Mouse (Mus musculus) midbrain, embryonic 16.5 days (tissue): ENCODE results near the gene Scimp. TPM values are rescaled to one million over a fixed set of nuclear protein-coding genes. Genes with fewer than 3 reads are reported as not detected.

Source experiments
- ATAC-seq: fragments of 200-750 bp; cut with Nextera tagmentation; 2 replicates; pipeline ENCODE4 v1.8.0; 2017; ENCODE audit warnings: moderate TSS enrichment
- H3K27ac ChIP-seq: fragments of 300-500 bp; sonication (generic); 2 replicates; pipeline ENCODE4 v1.5.1; 2014; ENCODE audit warnings: mild to moderate bottlenecking, low read length, mixed read lengths
- H3K27me3 ChIP-seq: fragments of 300-500 bp; sonication (generic); 2 replicates; pipeline ENCODE4 v1.6.1; 2014; ENCODE audit warnings: low read depth, low read length, mixed read lengths; ENCODE audit not compliant: control insufficient read depth, insufficient read depth
- H3K36me3 ChIP-seq: fragments of 300-500 bp; sonication (generic); 2 replicates; pipeline ENCODE4 v1.6.1; 2014; ENCODE audit warnings: mild to moderate bottlenecking, low read length, moderate library complexity, mixed read lengths; ENCODE audit not compliant: control insufficient read depth, insufficient read depth
- H3K4me1 ChIP-seq: fragments of 300-500 bp; sonication (generic); 2 replicates; pipeline ENCODE4 v1.6.1; 2014; ENCODE audit warnings: mild to moderate bottlenecking, low read length, mixed read lengths; ENCODE audit not compliant: control insufficient read depth, insufficient read depth
- H3K4me2 ChIP-seq: fragments of 300-500 bp; sonication (generic); 2 replicates; pipeline ENCODE4 v1.6.1; 2014; ENCODE audit warnings: mild to moderate bottlenecking, low read length, mixed read lengths
- H3K4me3 ChIP-seq: fragments of 300-500 bp; sonication (generic); 2 replicates; pipeline ENCODE4 v1.5.1; 2014; ENCODE audit warnings: low read depth, mild to moderate bottlenecking, low read length, moderate library complexity, mixed read lengths
- H3K9ac ChIP-seq: fragments of 300-500 bp; sonication (generic); 2 replicates; pipeline ENCODE4 v1.6.1; 2014; ENCODE audit warnings: low read depth, low read length, mixed read lengths
- H3K9me3 ChIP-seq: fragments of 300-500 bp; sonication (generic); replicated peaks from 2 replicates; pipeline ENCODE4 v1.6.1; 2014; ENCODE audit warnings: mild to moderate bottlenecking, low read length, mixed read lengths; ENCODE audit not compliant: control insufficient read depth, poor library complexity, severe bottlenecking
- WGBS: fragments of 180-500 bp; shearing (Covaris S2); extraction: QIAGEN DNeasy Blood & Tissue Kit; methylation state at CpG from one replicate; pipeline ENCODE4 v1.1.7; 2014; 5-methylcytosine and 5-hydroxymethylcytosine counted together
- microRNA-seq: library from miRNA; unstranded; fragments of <30 nt; microRNA quantifications from one replicate; pipeline ENCODE4, GENCODE M21; 2017
- polyA plus RNA-seq: library from polyadenylated mRNA; unstranded; fragments of >200 nt; fragmentation: Nextera tagmentation; extraction: Ambion mirVana; gene quantifications from 2 replicates; pipeline ENCODE4 v1.2.1, GENCODE M21; 2015

Gene Scimp
- polyA plus RNA-seq, 1 experiment from 2014 or later = not detected

DNA sequence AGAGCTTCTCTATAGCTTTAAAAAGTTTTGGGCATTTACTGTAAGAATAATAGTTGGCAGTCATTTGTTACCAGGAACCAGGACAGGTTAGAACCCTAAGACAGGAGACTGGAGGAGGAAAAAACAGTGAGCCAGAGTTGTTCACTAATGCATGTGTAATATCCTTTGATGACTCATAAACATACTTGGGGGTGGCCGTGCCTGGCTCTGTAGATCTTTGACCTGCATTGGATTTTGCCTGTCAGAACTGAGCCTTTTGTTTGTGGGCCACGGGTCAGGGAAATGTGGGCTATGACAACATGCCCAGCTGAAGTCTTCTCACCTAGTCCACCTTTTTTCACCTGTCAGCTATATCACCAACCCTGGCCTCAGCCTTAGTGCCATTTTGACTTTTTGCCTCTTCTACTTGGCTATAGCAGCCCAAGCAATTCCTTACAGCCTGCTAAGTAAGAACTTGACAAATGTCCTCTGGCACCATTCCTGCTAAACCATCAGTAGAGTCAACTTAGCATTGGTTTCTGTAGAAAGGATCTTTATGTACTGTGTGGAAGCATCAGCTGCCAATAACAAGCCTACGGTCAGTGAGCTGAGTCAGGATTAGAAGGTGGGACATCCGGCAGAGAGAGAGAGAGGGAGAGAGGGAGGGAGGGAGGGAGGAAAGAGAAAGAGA lies 64.4 kb downstream of the Scimp start:
- no peaks in the 10 kb centered on the region for H3K9me3 ChIP-seq
- no peaks in the 10 kb centered on the region for H3K4me1 ChIP-seq
- H3K36me3 ChIP-seq = no peaks in the 10 kb centered on the region
- H3K9ac ChIP-seq = no peak overlapping the region
- no peak overlapping the region for H3K4me3 ChIP-seq
- no peak overlapping the region for H3K4me2 ChIP-seq
- no peak overlapping the region for H3K27ac ChIP-seq
- 88% methylated on average over 4 of the region's 4 CpGs for WGBS
- no peaks in the 10 kb centered on the region for H3K27me3 ChIP-seq
- no peak for ATAC-seq

DNA sequence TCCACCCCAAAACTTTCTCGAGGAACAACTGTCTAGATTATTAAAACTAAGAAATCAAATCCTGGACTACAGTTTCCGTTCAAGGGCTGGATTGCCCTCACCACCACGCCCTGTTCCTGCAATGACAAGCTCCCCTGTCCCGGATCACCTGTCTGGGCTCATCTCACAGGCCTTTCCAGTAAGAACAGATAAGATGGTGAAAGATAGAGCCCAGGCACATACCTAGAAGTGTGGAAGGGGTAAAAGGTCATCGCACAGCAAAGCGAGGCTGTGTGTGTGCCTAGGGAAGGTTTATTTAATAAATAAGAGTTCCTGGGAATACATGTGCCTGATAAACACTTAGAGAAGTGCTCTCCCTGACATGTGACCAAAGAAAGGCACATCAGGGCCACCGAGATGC lies 66.8 kb downstream of the Scimp start:
- Histone ChIP-seq H3K4me3 (no peak overlapping the region), H3K9ac (no peak overlapping the region), H3K9me3 (no peaks in the 10 kb centered on the region), H3K36me3 (no peaks in the 10 kb centered on the region), H3K27ac (no peak overlapping the region), H3K27me3 (no peaks in the 10 kb centered on the region), H3K4me2 (no peak overlapping the region), H3K4me1 (no peaks in the 10 kb centered on the region)
- WGBS = 84% methylated on average over 7 of the region's 7 CpGs
- ATAC-seq = no peak

DNA sequence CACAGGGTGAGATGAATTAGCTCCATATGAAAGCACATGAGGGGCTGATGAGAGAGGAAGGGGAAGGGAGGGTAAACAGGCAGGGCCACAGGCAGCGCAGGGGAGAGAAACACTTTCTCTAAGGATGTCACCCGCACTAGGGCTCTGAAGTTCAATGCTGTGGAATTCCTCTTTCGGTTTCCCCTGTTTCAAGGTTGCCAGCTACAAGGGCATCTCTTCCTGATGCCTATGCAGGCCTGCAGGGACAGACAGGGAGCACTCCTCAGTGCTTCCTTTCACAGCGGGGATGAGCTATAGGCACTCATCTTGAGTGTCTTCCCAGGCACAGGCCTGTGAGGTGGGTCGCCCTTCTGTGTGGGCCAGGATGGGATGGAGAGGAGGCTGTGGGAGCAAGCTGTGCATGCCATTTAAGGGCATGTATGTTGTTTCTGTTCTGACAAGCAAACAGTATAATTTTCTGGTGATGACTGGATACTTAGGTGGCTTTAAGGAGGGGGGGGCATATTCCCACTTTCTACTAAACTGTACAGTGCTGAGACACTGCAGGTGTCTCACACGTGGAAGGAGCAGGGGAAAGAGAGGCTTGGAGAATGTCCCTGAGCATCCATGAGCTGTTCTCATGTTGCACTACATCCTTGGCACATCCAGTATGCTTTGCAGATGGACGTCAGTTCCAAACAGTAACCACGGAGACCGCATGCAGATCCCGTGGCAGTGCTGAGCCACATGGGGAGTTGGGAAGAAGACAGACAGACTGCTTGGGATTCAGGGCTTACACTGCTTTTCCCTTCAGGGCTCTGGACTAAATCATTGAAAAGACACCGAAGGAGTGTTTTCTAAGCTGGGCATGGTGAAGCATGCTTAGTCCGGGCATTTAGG lies 69.6 kb downstream of the Scimp start:
- Histone ChIP-seq H3K4me3 (no peak overlapping the region), H3K27me3 (no peaks in the 10 kb centered on the region), H3K36me3 (no peaks in the 10 kb centered on the region), H3K4me2 (no peak overlapping the region), H3K27ac (no peak overlapping the region), H3K9me3 (no peaks in the 10 kb centered on the region), H3K4me1 (no peaks in the 10 kb centered on the region), H3K9ac (no peak overlapping the region)
- 74% methylated on average over 12 of the region's 12 CpGs for WGBS
- ATAC-seq = no peak

DNA sequence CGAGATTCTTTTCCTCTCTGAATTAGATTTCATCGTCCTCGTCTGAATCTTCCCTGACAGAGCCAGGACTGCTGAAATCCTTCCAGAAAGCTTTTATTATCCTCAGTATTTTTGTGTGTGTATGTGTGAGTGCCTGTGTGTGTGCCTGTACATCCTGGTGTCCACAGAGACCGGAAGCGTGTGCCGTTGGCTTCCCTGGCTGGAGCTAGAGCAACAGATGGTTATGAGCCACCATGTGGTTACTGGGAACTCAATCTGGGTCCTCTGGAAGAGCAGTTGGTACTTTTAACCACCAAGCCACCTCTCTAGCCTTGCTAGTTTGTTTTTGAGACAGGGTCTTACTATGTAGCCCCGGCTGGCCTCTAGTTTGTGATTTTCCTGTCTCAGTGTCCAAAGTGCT lies 70.3 kb downstream of the Scimp start:
- Histone ChIP-seq H3K27ac (no peak overlapping the region), H3K27me3 (no peaks in the 10 kb centered on the region), H3K4me2 (no peak overlapping the region), H3K4me1 (no peaks in the 10 kb centered on the region), H3K9me3 (no peaks in the 10 kb centered on the region), H3K36me3 (no peaks in the 10 kb centered on the region), H3K4me3 (no peak overlapping the region), H3K9ac (no peak overlapping the region)
- ATAC-seq = no peak
- 88% methylated on average over 7 of the region's 7 CpGs for WGBS

DNA sequence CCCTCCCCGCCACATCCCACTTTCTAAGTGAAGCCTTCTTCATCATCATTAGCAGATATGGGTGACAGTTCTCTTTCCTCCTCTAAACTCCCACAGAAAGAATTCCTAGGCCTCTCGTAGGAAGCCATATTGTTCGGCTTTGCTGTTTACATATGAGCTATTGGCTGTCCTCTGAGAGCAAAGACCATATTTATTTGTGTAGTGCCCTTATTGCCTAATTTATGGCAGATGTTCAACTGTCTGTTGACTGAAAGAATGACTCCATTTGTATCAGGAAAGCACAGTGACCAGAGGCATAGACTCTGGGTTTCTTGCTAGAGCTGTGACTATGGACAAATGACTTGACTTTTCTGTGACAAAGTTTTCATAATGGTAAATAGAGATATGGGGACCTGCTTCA lies 70.8 kb downstream of the Scimp start:
- H3K36me3 ChIP-seq = no peaks in the 10 kb centered on the region
- 92% methylated on average over 3 of the region's 3 CpGs for WGBS
- H3K9me3 ChIP-seq = no peaks in the 10 kb centered on the region
- H3K9ac ChIP-seq = no peak overlapping the region
- no peak for ATAC-seq
- H3K27me3 ChIP-seq = no peaks in the 10 kb centered on the region
- H3K4me3 ChIP-seq = no peak overlapping the region
- no peak overlapping the region for H3K27ac ChIP-seq
- H3K4me2 ChIP-seq = no peak overlapping the region
- no peaks in the 10 kb centered on the region for H3K4me1 ChIP-seq

Small RNAs within 50 kb of the gene (microRNA-seq; reads per million reads assigned to microRNA genes)
- gene Gm22760 = not detected

Other genes starting within 250 kb of the Scimp start
- gene Mink1, start 249.7 kb downstream of the Scimp start, polyA plus RNA-seq = 16.7 and 18.2 TPM in 2 replicates
- not detected in 2 replicates for gene 4930544D05Rik, start 196.7 kb downstream of the Scimp start, polyA plus RNA-seq
- gene Chrne, start 193.4 kb downstream of the Scimp start, polyA plus RNA-seq = not detected in 2 replicates
- gene Gp1ba, start 173.5 kb downstream of the Scimp start, polyA plus RNA-seq = 0.12 and 0.21 TPM in 2 replicates
- 105 TPM in 2 replicates for gene Rnf167, start 165.4 kb downstream of the Scimp start, polyA plus RNA-seq
- gene Slc25a11, start 165.1 kb downstream of the Scimp start, polyA plus RNA-seq = 171 and 174 TPM in 2 replicates
- gene Pfn1, start 157.9 kb downstream of the Scimp start, polyA plus RNA-seq = 617 and 632 TPM in 2 replicates
- 6.0 and 8.1 TPM in 2 replicates for gene Eno3, start 155.4 kb downstream of the Scimp start, polyA plus RNA-seq
- gene Spag7, start 143.2 kb downstream of the Scimp start, polyA plus RNA-seq = 151 and 157 TPM in 2 replicates
- 22.1 and 22.4 TPM in 2 replicates for gene Camta2, start 124.5 kb downstream of the Scimp start, polyA plus RNA-seq
- gene Inca1, start 112.4 kb downstream of the Scimp start, polyA plus RNA-seq = 1.2 and 1.5 TPM in 2 replicates
- 1.3 and 1.5 TPM in 2 replicates for gene Kif1c, start 112.0 kb downstream of the Scimp start, polyA plus RNA-seq
- gene Zfp3, start 48.4 kb downstream of the Scimp start, polyA plus RNA-seq = 14.6 and 17.4 TPM in 2 replicates
- 88.6 and 91.0 TPM in 2 replicates for gene Rabep1, start 32.2 kb upstream of the Scimp start, polyA plus RNA-seq
- gene Nup88, start 157.4 kb upstream of the Scimp start, polyA plus RNA-seq = 120 and 122 TPM in 2 replicates
- gene Rpain, start 157.6 kb upstream of the Scimp start, polyA plus RNA-seq = 65.3 and 71.5 TPM in 2 replicates
- gene C1qbp, start 170.4 kb upstream of the Scimp start, polyA plus RNA-seq = 170 and 175 TPM in 2 replicates
- gene Dhx33, start 191.9 kb upstream of the Scimp start, polyA plus RNA-seq = 15.7 and 16.2 TPM in 2 replicates
- 33.4 and 36.1 TPM in 2 replicates for gene Mis12, start 207.0 kb upstream of the Scimp start, polyA plus RNA-seq
- gene Derl2, start 207.3 kb upstream of the Scimp start, polyA plus RNA-seq = 38.1 and 39.6 TPM in 2 replicates
- gene 6330403K07Rik, start 220.9 kb upstream of the Scimp start, polyA plus RNA-seq = 729 and 758 TPM in 2 replicates